ENCODE assay signal across 10 mouse cellular contexts in the genomic region with DNA sequence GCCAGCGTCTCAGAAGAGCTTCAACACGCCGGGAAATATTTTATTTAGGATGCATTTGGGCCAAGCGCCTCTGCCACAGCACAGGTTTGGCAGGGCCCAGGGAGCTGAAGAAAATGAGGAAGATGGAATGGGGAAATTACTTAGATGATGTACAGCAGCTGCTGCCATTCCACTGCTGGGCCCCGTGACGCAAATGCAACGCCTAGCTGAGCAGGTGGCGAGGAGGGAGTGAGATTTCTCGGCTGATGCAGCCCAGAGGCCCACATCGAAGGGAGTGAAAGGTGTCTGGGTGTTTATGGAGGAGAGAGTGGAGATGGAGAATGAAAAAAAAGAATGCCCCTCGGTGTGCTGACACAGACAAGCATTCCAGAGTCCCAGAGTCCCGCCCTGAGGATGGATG. TPM values are rescaled to one million over a fixed set of nuclear protein-coding genes. Genes with fewer than 3 reads are reported as not detected.
A peak's percentile ranks its signal among the peaks of the same experiment; 100 is the strongest.
DNase-seq lines count a peak whose midpoint lies in the region; ATAC-seq lines count a peak whose summit lies in the region.
"Had no signal": no experiment of that assay in that cellular context is flagged by ENCODE, and none has a peak within 500 bp of the region (broad histone marks: within the 10 kb centered on the region; RNA-seq: fewer than 3 reads in every experiment).

No protein-coding gene starts in this region.

- no peaks in the 10 kb centered on the region for H3K36me3 ChIP-seq in liver, embryonic 11.5 days (ENCODE audit: control insufficient read depth, insufficient read depth, low read length)
- H3K36me3 ChIP-seq in neural tube, embryonic 15.5 days: no peaks in the 10 kb centered on the region
- H3K36me3 ChIP-seq in midbrain, embryonic 16.5 days (ENCODE audit: control insufficient read depth, insufficient read depth, low read length): no peaks in the 10 kb centered on the region
- H3K36me3 ChIP-seq: stomach, embryonic 15.5 days had no signal

- no peak for ATAC-seq in liver, embryonic 11.5 days (replicated peaks; ENCODE audit: low FRiP score)
- ATAC-seq in neural tube, embryonic 15.5 days (ENCODE audit: low FRiP score): peak; percentile 24; the same call in 1 of the 2 replicates
- ATAC-seq in midbrain, embryonic 16.5 days: no peak
- ATAC-seq: intestine, embryonic 16.5 days had no signal

- no peaks in the 10 kb centered on the region for H3K27me3 ChIP-seq in liver, embryonic 11.5 days (replicated peaks; ENCODE audit: control insufficient read depth, insufficient read depth, low read length)
- no peaks in the 10 kb centered on the region for H3K27me3 ChIP-seq in neural tube, embryonic 15.5 days (replicated peaks)
- H3K27me3 ChIP-seq in midbrain, embryonic 16.5 days (ENCODE audit: control insufficient read depth, insufficient read depth, low read depth, low read length): no peaks in the 10 kb centered on the region
- H3K27me3 ChIP-seq: stomach, embryonic 15.5 days had no signal

- WGBS in liver, embryonic 11.5 days: 62% methylated on average over 12 of the region's 12 CpGs
- WGBS in neural tube, embryonic 15.5 days: 44% methylated on average over 12 of the region's 12 CpGs
- 81% methylated on average over 12 of the region's 12 CpGs for WGBS in midbrain, embryonic 16.5 days

- DNase-seq in frontal cortex, postnatal 36 days (ENCODE audit: low spot score in 2 of 2): peak; percentile 54 to 61
- no peak for DNase-seq in frontal cortex, postnatal 14 days (ENCODE audit: low spot score in 2 of 2)
- DNase-seq in liver: peak; percentile 36
- DNase-seq in liver, embryonic 11.5 days (ENCODE audit: low spot score): no peak
- DNase-seq in kidney, postnatal 10 days: peak; percentile 58
- DNase-seq in urinary bladder, postnatal 10 days (ENCODE audit: low spot score): no peak

- no peak overlapping the region for H3K4me2 ChIP-seq in liver, embryonic 11.5 days
- H3K4me2 ChIP-seq in neural tube, embryonic 15.5 days: no peak overlapping the region
- no peak overlapping the region for H3K4me2 ChIP-seq in midbrain, embryonic 16.5 days (ENCODE audit: low read length)
- H3K4me2 ChIP-seq: stomach, embryonic 15.5 days had no signal

- H3K4me3 ChIP-seq in liver, embryonic 11.5 days (ENCODE audit: low read depth, low read length): no peak overlapping the region
- no peak overlapping the region for H3K4me3 ChIP-seq in neural tube, embryonic 15.5 days (replicated peaks)
- no peak overlapping the region for H3K4me3 ChIP-seq in midbrain, embryonic 16.5 days (ENCODE audit: low read depth, low read length)
- H3K4me3 ChIP-seq: stomach, embryonic 15.5 days had no signal

- H3K4me1 ChIP-seq in liver, embryonic 11.5 days (replicated peaks; ENCODE audit: control insufficient read depth, insufficient read depth, low read length): peaks cover 7% of the 10 kb centered on the region
- peaks cover 16% of the 10 kb centered on the region for H3K4me1 ChIP-seq in neural tube, embryonic 15.5 days
- no peaks in the 10 kb centered on the region for H3K4me1 ChIP-seq in midbrain, embryonic 16.5 days (ENCODE audit: control insufficient read depth, insufficient read depth, low read length)

- H3K9me3 ChIP-seq in liver, embryonic 11.5 days (ENCODE audit: control insufficient read depth, low read length): no peaks in the 10 kb centered on the region
- no peaks in the 10 kb centered on the region for H3K9me3 ChIP-seq in neural tube, embryonic 15.5 days (replicated peaks)
- H3K9me3 ChIP-seq in midbrain, embryonic 16.5 days (replicated peaks; ENCODE audit: control insufficient read depth, low read length, poor library complexity, severe bottlenecking): no peaks in the 10 kb centered on the region
- H3K9me3 ChIP-seq: stomach, embryonic 15.5 days had no signal

- no peak overlapping the region for H3K27ac ChIP-seq in liver, embryonic 11.5 days (ENCODE audit: low read depth, low read length)
- no peak overlapping the region for H3K27ac ChIP-seq in neural tube, embryonic 15.5 days (replicated peaks)
- no peak overlapping the region for H3K27ac ChIP-seq in midbrain, embryonic 16.5 days (ENCODE audit: low read length)
- H3K27ac ChIP-seq: stomach, embryonic 15.5 days had no signal

- no peak overlapping the region for H3K9ac ChIP-seq in liver, embryonic 11.5 days (ENCODE audit: low read depth, low read length)
- H3K9ac ChIP-seq in neural tube, embryonic 15.5 days (replicated peaks): no peak overlapping the region
- H3K9ac ChIP-seq in midbrain, embryonic 16.5 days (ENCODE audit: low read depth, low read length): no peak overlapping the region
- H3K9ac ChIP-seq: stomach, embryonic 15.5 days had no signal

RNA-seq across cellular contexts. Expression of gene Lpin2, which starts 56.8 kb away (rescaled TPM):
- 37.7 and 37.9 TPM in 2 replicates for polyA plus RNA-seq in liver, embryonic 11.5 days (2014; fragmentation: Nextera tagmentation; extraction: Ambion mirVana)
- 42.3 and 42.6 TPM in 2 replicates for polyA plus RNA-seq in neural tube, embryonic 15.5 days (2015; fragmentation: Nextera tagmentation; extraction: Ambion mirVana)
- polyA plus RNA-seq in midbrain, embryonic 16.5 days (2015; fragmentation: Nextera tagmentation; extraction: Ambion mirVana): 45.0 and 47.3 TPM in 2 replicates

Comparison
In these comparisons a context has a peak if more than half of its experiments do, and no peak if none do; other contexts are left out.
1. DNase-seq: peak in frontal cortex, postnatal 36 days (2 of 2), liver (single experiment) and kidney, postnatal 10 days (single experiment); none in frontal cortex, postnatal 14 days (0 of 2), liver, embryonic 11.5 days (single experiment) and urinary bladder, postnatal 10 days (single experiment).